Comparison of ENCODE assay signal across 18 mouse cellular contexts in genomic region chr5:66359742-66360423, GRCm38 (mm10).
A peak's percentile ranks its signal among the peaks of the same experiment; 100 is the strongest.
DNase-seq lines count a peak whose midpoint lies in the region; ATAC-seq and TF ChIP-seq lines count a peak whose summit lies in the region.
"Had no signal": no experiment of that assay in that cellular context is flagged by ENCODE, and none has a peak within 500 bp of the region (broad histone marks: within the 10 kb centered on the region; RNA-seq: fewer than 3 reads in every experiment).

No protein-coding gene starts in this region.

- no peak for DNase-seq in frontal cortex, postnatal 36 days (ENCODE audit: low spot score in 2 of 2)
- DNase-seq in neural tube, embryonic 10.5 days (ENCODE audit: extremely low spot score, low spot score): no peak
- peak; percentile 19 for DNase-seq in thymus, adult 2 months
- no peak for DNase-seq in left cerebral cortex, postnatal 25 days (ENCODE audit: low spot score in 2 of 2)
- no peak for DNase-seq in spleen, postnatal 10 days (ENCODE audit: low spot score in 2 of 2)
- DNase-seq: adrenal gland, postnatal 36 days; B cell, adult 2 months; cerebellum, adult 9-11 months; gastrocnemius, postnatal 14 days; kidney, adult 2 months; kidney, postnatal 36 days; layer of hippocampus, adult 9-11 months; lung, postnatal 10 days; retina, postnatal 1 day had no signal

- ATAC-seq in frontal cortex, adult (ENCODE audit: low TSS enrichment): 0 out of 2 replicates have a peak, but pooled peaks have one; percentile 39
- no peak for ATAC-seq in neural tube, embryonic 13.5 days (ENCODE audit: low read depth)
- ATAC-seq: activated CD4-positive, CD25-positive, alpha-beta regulatory T cell, adult 4 months had no signal

- no peak for TF ChIP-seq POLR2A in thymus, adult 2 months (IDR thresholded peaks at IDR 0.05; ENCODE audit: control insufficient read depth, extremely low read depth, insufficient read depth, low read length, poor library complexity)

- no peaks in the 10 kb centered on the region for H3K9me3 ChIP-seq in neural tube, embryonic 13.5 days
- H3K9me3 ChIP-seq: limb, embryonic 15.5 days had no signal

- intact Hi-C loops in left cerebral cortex, postnatal 25 days (cut with DNase I): no loop called here

- H3K4me3 ChIP-seq in neural tube, embryonic 13.5 days: no peak overlapping the region
- no peak overlapping the region for H3K4me3 ChIP-seq in thymus, adult 2 months (ENCODE audit: control insufficient read depth, insufficient read depth, low read length)
- H3K4me3 ChIP-seq: limb, embryonic 15.5 days had no signal

- no peak overlapping the region for H3K9ac ChIP-seq in neural tube, embryonic 13.5 days
- H3K9ac ChIP-seq: limb, embryonic 15.5 days had no signal

- H3K4me2 ChIP-seq in neural tube, embryonic 13.5 days: no peak overlapping the region
- H3K4me2 ChIP-seq: limb, embryonic 15.5 days had no signal

- peaks cover 49% of the 10 kb centered on the region for H3K4me1 ChIP-seq in neural tube, embryonic 13.5 days (replicated peaks)
- peaks cover 10% of the 10 kb centered on the region for H3K4me1 ChIP-seq in thymus, adult 2 months (replicated peaks; ENCODE audit: control insufficient read depth, insufficient read depth, low read length)

- 59% methylated on average over 15 of the region's 15 CpGs for WGBS in neural tube, embryonic 13.5 days
- 73% methylated on average over 15 of the region's 15 CpGs for WGBS in thymus, adult 2 months

- no peaks in the 10 kb centered on the region for H3K27me3 ChIP-seq in neural tube, embryonic 13.5 days
- no peaks in the 10 kb centered on the region for H3K27me3 ChIP-seq in thymus, adult 2 months (ENCODE audit: control insufficient read depth, insufficient read depth, low read length)
- H3K27me3 ChIP-seq: limb, embryonic 15.5 days had no signal

- H3K36me3 ChIP-seq in neural tube, embryonic 13.5 days: peaks cover 9% of the 10 kb centered on the region; the same call in 1 of the 2 replicates
- H3K36me3 ChIP-seq in thymus, adult 2 months (ENCODE audit: control insufficient read depth, insufficient read depth, low read length): no peaks in the 10 kb centered on the region

- no peak for TF ChIP-seq CTCF in thymus, adult 2 months (IDR thresholded peaks at IDR 0.05; ENCODE audit: borderline replicate concordance, control insufficient read depth, extremely low read depth, insufficient read depth, low read length, poor library complexity)

- peak overlapping the region; percentile 61 for H3K27ac ChIP-seq in neural tube, embryonic 13.5 days (replicated peaks)
- no peak overlapping the region for H3K27ac ChIP-seq in thymus, adult 2 months (ENCODE audit: control insufficient read depth, insufficient read depth, low read length)
- H3K27ac ChIP-seq: limb, embryonic 15.5 days had no signal
